Mouse (Mus musculus): ENCODE measurements at regions not wholly inside any gene's neighbourhood (a gene's known extent, or its start where the extent isn't known, plus 50 kb on each side); places are given as distances from the start of the nearest gene placed in this dataset.
"Not testable (repeated sequence)": the region's sequence is repeated elsewhere in the genome, so short reads cannot be mapped to it uniquely, and the experiment has no call there.

- no peak for ATAC-seq (replicated peaks; ENCODE audit: extremely low read depth, insufficient read depth, low FRiP score)
- Histone ChIP-seq H3K9me3 (replicated peaks; ENCODE audit: control insufficient read depth, low read length) (no peaks in the 10 kb centered on the region), H3K27ac (ENCODE audit: low read length) (no peak overlapping the region), H3K4me1 (ENCODE audit: control insufficient read depth, insufficient read depth, low read length) (no peaks in the 10 kb centered on the region), H3K4me2 (ENCODE audit: low read depth, low read length) (no peak overlapping the region), H3K4me3 (ENCODE audit: low read length) (no peak overlapping the region), H3K36me3 (ENCODE audit: control insufficient read depth, insufficient read depth) (no peaks in the 10 kb centered on the region), H3K9ac (ENCODE audit: low read length) (no peak overlapping the region), H3K27me3 (ENCODE audit: control insufficient read depth, insufficient read depth, low read length) (no peaks in the 10 kb centered on the region)
Measured at GRCm38 (mm10) chr4:23621208-23621607, 875.0 kb upstream of the Mms22l start.

- Histone ChIP-seq H3K27me3 (ENCODE audit: control insufficient read depth, insufficient read depth, low read length) (no peaks in the 10 kb centered on the region), H3K4me3 (ENCODE audit: low read length) (no peak overlapping the region), H3K9me3 (replicated peaks; ENCODE audit: control insufficient read depth, low read length) (no peaks in the 10 kb centered on the region), H3K36me3 (ENCODE audit: control insufficient read depth, insufficient read depth) (no peaks in the 10 kb centered on the region), H3K4me2 (ENCODE audit: low read depth, low read length) (no peak overlapping the region), H3K27ac (ENCODE audit: low read length) (no peak overlapping the region), H3K9ac (ENCODE audit: low read length) (no peak overlapping the region), H3K4me1 (ENCODE audit: control insufficient read depth, insufficient read depth, low read length) (no peaks in the 10 kb centered on the region)
- ATAC-seq (replicated peaks; ENCODE audit: extremely low read depth, insufficient read depth, low FRiP score), result no peak
Measured at GRCm38 (mm10) chr4:23622231-23622630, 874.0 kb upstream of the Mms22l start.

DNA sequence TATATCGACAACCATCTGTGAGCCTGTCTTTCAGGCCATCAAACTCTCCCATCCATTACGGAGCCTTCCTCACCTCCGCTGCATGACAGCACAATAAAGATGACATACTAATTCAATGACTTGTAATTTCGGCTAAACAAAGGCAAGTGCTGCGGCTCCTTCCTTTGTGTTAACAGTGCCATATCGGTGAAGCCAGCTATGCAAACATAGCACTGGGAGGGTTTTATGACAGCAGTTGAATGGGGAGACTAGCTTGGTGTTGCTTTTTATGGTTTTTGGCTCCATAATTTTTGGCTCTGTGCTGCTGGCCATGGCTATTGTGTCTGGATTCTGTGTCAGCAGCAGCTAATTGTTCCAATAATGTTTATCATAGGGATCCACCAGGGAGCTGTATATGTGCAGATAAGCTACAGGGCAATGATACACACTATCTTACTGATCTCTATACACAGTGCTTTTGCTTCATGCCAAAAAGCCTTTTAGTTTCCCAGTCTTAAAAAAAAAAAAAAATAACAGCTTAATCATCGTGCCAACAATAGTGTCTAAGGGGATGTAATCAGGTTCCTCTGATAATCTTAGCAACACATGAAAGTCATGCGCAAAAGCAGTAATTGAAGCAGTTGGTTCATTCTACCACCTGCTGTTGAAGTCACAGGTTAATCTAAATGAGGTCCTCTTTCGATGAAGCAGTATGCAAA lies 859.9 kb upstream of the Mms22l start:
- H3K27ac ChIP-seq (ENCODE audit: low read length), result no peak overlapping the region
- no peaks in the 10 kb centered on the region for H3K27me3 ChIP-seq (ENCODE audit: control insufficient read depth, insufficient read depth, low read length)
- 76% methylated on average over 9 of the region's 9 CpGs for WGBS
- no peak overlapping the region for H3K9ac ChIP-seq (ENCODE audit: low read length)
- no peak overlapping the region for H3K4me3 ChIP-seq (ENCODE audit: low read length)
- H3K9me3 ChIP-seq (replicated peaks; ENCODE audit: control insufficient read depth, low read length), result no peaks in the 10 kb centered on the region
- ATAC-seq (replicated peaks; ENCODE audit: extremely low read depth, insufficient read depth, low FRiP score), result no peak
- H3K4me1 ChIP-seq (ENCODE audit: control insufficient read depth, insufficient read depth, low read length), result no peaks in the 10 kb centered on the region
- H3K4me2 ChIP-seq (ENCODE audit: low read depth, low read length), result no peak overlapping the region
- H3K36me3 ChIP-seq (ENCODE audit: control insufficient read depth, insufficient read depth), result no peaks in the 10 kb centered on the region

DNA sequence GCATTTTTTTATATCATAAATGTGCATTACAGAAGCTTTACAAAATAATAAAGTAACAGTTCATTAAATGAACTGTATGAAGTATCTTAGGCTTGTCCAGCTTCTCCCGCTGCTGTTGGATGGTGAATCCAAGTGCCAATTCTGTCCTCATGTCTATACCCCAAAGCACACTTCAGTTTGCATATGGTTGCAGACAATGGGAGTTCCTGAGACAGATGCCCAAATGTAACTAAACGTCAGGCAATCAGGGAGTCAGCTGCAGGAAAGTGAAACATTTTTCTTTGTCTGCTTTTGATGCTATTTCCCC lies 859.4 kb upstream of the Mms22l start:
- no peak overlapping the region for H3K27ac ChIP-seq (ENCODE audit: low read length)
- H3K36me3 ChIP-seq (ENCODE audit: control insufficient read depth, insufficient read depth), result no peaks in the 10 kb centered on the region
- H3K9me3 ChIP-seq (replicated peaks; ENCODE audit: control insufficient read depth, low read length), result no peaks in the 10 kb centered on the region
- ATAC-seq (replicated peaks; ENCODE audit: extremely low read depth, insufficient read depth, low FRiP score), result no peak
- H3K27me3 ChIP-seq (ENCODE audit: control insufficient read depth, insufficient read depth, low read length), result no peaks in the 10 kb centered on the region
- H3K4me2 ChIP-seq (ENCODE audit: low read depth, low read length), result no peak overlapping the region
- 78% methylated on average over 2 of the region's 2 CpGs for WGBS
- H3K4me3 ChIP-seq (ENCODE audit: low read length), result no peak overlapping the region
- H3K9ac ChIP-seq (ENCODE audit: low read length), result no peak overlapping the region
- H3K4me1 ChIP-seq (ENCODE audit: control insufficient read depth, insufficient read depth, low read length), result no peaks in the 10 kb centered on the region

DNA sequence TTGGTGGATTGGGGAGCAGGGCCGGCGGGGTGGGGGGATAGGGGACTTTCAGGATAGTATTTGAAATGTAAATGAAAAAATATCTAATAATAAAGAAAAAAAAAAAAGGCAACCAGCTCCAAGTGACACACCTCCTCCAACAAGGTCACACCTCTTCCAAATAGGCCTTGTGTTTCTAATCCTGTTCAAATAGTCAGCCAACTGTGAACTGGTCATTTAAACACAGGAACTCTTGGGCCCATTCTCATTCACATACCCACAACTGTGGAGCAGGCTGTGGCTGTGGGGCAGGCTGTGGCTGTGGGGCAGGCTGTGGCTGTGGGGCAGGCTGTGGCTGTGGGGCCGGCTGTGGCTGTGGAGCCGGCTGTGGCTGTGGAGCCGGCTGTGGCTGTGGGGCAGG lies 839.6 kb upstream of the Mms22l start:
- H3K27me3 ChIP-seq (ENCODE audit: control insufficient read depth, insufficient read depth, low read length); H3K4me3 ChIP-seq (ENCODE audit: low read length); H3K9me3 ChIP-seq (replicated peaks; ENCODE audit: control insufficient read depth, low read length); H3K4me2 ChIP-seq (ENCODE audit: low read depth, low read length); H3K27ac ChIP-seq (ENCODE audit: low read length); ATAC-seq (replicated peaks; ENCODE audit: extremely low read depth, insufficient read depth, low FRiP score); H3K9ac ChIP-seq (ENCODE audit: low read length); H3K4me1 ChIP-seq (ENCODE audit: control insufficient read depth, insufficient read depth, low read length); H3K36me3 ChIP-seq (ENCODE audit: control insufficient read depth, insufficient read depth): not testable (repeated sequence)
- 86% methylated on average over 5 of the region's 5 CpGs for WGBS

DNA sequence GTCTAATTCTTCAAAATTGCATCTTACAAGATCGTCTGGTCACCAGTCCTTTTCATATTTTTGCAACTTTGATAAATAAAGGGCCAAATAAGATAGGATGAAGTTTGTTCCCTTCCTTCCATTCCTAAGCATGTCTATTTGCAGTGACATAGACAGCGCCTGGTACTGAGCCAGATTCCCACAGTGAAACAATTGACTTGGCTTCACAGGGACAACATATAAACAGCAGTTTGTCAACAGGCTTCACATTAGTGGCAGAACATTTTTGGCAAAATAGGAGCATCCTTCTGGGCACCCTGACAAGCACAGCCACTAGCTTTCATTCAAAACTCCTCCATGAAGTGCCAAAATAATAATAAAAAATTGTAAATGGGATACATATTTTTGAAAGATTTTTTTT lies 827.4 kb upstream of the Mms22l start:
- Histone ChIP-seq H3K27me3 (ENCODE audit: control insufficient read depth, insufficient read depth, low read length) (no peaks in the 10 kb centered on the region), H3K4me3 (ENCODE audit: low read length) (no peak overlapping the region), H3K4me1 (ENCODE audit: control insufficient read depth, insufficient read depth, low read length) (no peaks in the 10 kb centered on the region), H3K36me3 (ENCODE audit: control insufficient read depth, insufficient read depth) (no peaks in the 10 kb centered on the region), H3K9ac (ENCODE audit: low read length) (no peak overlapping the region), H3K9me3 (replicated peaks; ENCODE audit: control insufficient read depth, low read length) (no peaks in the 10 kb centered on the region), H3K27ac (ENCODE audit: low read length) (no peak overlapping the region), H3K4me2 (ENCODE audit: low read depth, low read length) (no peak overlapping the region)
- 73% methylated on average over 2 of the region's 2 CpGs for WGBS
- ATAC-seq (replicated peaks; ENCODE audit: extremely low read depth, insufficient read depth, low FRiP score), result no peak

- ATAC-seq (replicated peaks; ENCODE audit: extremely low read depth, insufficient read depth, low FRiP score), result no peak
- Histone ChIP-seq H3K36me3 (ENCODE audit: control insufficient read depth, insufficient read depth) (no peaks in the 10 kb centered on the region), H3K27me3 (ENCODE audit: control insufficient read depth, insufficient read depth, low read length) (no peaks in the 10 kb centered on the region), H3K4me2 (ENCODE audit: low read depth, low read length) (no peak overlapping the region), H3K4me3 (ENCODE audit: low read length) (no peak overlapping the region), H3K4me1 (ENCODE audit: control insufficient read depth, insufficient read depth, low read length) (no peaks in the 10 kb centered on the region), H3K27ac (ENCODE audit: low read length) (no peak overlapping the region), H3K9me3 (replicated peaks; ENCODE audit: control insufficient read depth, low read length) (no peaks in the 10 kb centered on the region), H3K9ac (ENCODE audit: low read length) (no peak overlapping the region)
Measured at GRCm38 (mm10) chr4:23703626-23704025, 792.6 kb upstream of the Mms22l start.

DNA sequence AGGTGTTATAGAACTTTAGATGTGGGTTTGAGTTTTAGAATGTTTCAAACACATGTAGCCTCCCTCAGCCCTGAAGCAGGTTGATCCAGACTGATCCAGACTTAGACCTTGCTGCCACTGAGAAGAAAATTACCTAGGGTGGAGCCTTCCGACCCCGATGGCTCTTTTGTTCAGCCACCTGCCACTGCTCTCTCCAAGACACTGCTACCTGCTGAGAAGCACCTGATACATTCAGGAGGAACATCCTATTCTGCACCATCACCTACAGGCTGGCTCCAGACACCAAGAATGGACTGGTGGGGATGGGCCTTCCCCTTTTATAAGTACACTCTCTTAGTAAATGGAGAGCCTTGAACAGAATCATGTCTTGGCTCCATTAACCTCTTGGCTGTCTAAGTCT lies 785.5 kb upstream of the Mms22l start:
- Histone ChIP-seq H3K27ac (ENCODE audit: low read length) (no peak overlapping the region), H3K9ac (ENCODE audit: low read length) (no peak overlapping the region), H3K4me2 (ENCODE audit: low read depth, low read length) (no peak overlapping the region), H3K9me3 (replicated peaks; ENCODE audit: control insufficient read depth, low read length) (no peaks in the 10 kb centered on the region), H3K4me3 (ENCODE audit: low read length) (no peak overlapping the region), H3K36me3 (ENCODE audit: control insufficient read depth, insufficient read depth) (no peaks in the 10 kb centered on the region), H3K4me1 (ENCODE audit: control insufficient read depth, insufficient read depth, low read length) (no peaks in the 10 kb centered on the region), H3K27me3 (ENCODE audit: control insufficient read depth, insufficient read depth, low read length) (no peaks in the 10 kb centered on the region)
- WGBS, result 69% methylated on average over 2 of the region's 2 CpGs
- ATAC-seq (replicated peaks; ENCODE audit: extremely low read depth, insufficient read depth, low FRiP score), result no peak

- no peak overlapping the region for H3K4me3 ChIP-seq (ENCODE audit: low read length)
- ATAC-seq (replicated peaks; ENCODE audit: extremely low read depth, insufficient read depth, low FRiP score), result no peak
- H3K9me3 ChIP-seq (replicated peaks; ENCODE audit: control insufficient read depth, low read length), result no peaks in the 10 kb centered on the region
- 79% methylated on average over 8 of the region's 8 CpGs for WGBS
- no peak overlapping the region for H3K9ac ChIP-seq (ENCODE audit: low read length)
- H3K4me2 ChIP-seq (ENCODE audit: low read depth, low read length), result no peak overlapping the region
- H3K27ac ChIP-seq (ENCODE audit: low read length), result no peak overlapping the region
- no peaks in the 10 kb centered on the region for H3K36me3 ChIP-seq (ENCODE audit: control insufficient read depth, insufficient read depth)
- no peaks in the 10 kb centered on the region for H3K4me1 ChIP-seq (ENCODE audit: control insufficient read depth, insufficient read depth, low read length)
- no peaks in the 10 kb centered on the region for H3K27me3 ChIP-seq (ENCODE audit: control insufficient read depth, insufficient read depth, low read length)
Measured at GRCm38 (mm10) chr4:23713781-23714415, 782.4 kb upstream of the Mms22l start.

All from heart, embryonic 16.5 days (tissue).